Mouse (Mus musculus): ENCODE measurements around the gene Nmnat2. TPM values are rescaled to one million over a fixed set of nuclear protein-coding genes. Genes with fewer than 3 reads are reported as not detected.

The Nmnat2 gene
- polyA plus RNA-seq, 1 experiment from 2014 or later = 1.3 TPM

DNA sequence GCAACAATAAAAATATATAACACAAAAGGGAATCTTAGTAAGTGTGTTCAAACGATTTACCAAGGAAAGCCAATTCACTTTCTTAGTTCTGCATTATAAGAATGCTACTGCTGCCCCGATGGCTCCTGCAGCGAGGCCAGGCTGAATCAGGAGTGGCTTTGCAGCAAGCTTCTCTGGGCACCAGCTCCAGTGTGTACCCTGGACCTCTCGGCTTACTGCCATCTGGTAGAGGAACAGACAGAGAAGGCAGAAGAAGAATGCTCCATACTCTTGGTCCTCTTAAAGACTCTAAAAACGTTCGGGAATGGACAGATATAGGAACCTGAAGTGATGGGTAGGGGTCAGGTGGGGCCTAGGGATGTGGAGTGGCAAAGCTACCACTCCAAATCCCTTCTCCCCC lies 53.0 kb downstream of the Nmnat2 start:
- Histone ChIP-seq H3K4me2 (no peak overlapping the region), H3K27me3 (no peaks in the 10 kb centered on the region), H3K4me1 (peaks cover 14% of the 10 kb centered on the region), H3K9me3 (no peaks in the 10 kb centered on the region), H3K36me3 (no peaks in the 10 kb centered on the region), H3K4me3 (no peak overlapping the region), H3K27ac (no peak overlapping the region), H3K9ac (no peak overlapping the region)
- ATAC-seq (ENCODE audit: insufficient number of reproducible peaks, insufficient read depth, low FRiP score, low TSS enrichment, low read depth) = no peak
- 80% methylated on average over 6 of the region's 6 CpGs for WGBS

DNA sequence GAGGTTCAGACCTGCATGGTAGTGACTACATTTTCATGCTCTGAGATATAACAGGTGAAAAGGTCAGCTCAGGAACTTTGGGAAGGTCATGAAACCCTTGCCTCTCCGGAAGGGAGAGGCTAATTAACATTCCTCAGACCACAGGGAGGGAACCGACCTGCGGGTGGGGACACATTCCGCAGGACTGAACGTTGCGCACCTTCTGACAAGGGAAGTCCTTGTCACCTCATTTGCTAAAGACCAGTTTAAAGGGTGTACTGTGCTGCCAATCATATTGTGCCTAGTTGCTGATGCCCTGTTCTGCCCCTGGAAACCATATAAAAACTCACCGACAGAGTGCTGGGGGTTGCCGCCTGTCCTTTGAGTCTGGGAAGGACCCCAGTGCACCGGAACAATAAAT lies 54.5 kb downstream of the Nmnat2 start:
- 47% methylated on average over 9 of the region's 9 CpGs for WGBS
- ATAC-seq (ENCODE audit: insufficient number of reproducible peaks, insufficient read depth, low FRiP score, low TSS enrichment, low read depth) = no peak
- H3K4me1 ChIP-seq = peaks cover 18% of the 10 kb centered on the region

DNA sequence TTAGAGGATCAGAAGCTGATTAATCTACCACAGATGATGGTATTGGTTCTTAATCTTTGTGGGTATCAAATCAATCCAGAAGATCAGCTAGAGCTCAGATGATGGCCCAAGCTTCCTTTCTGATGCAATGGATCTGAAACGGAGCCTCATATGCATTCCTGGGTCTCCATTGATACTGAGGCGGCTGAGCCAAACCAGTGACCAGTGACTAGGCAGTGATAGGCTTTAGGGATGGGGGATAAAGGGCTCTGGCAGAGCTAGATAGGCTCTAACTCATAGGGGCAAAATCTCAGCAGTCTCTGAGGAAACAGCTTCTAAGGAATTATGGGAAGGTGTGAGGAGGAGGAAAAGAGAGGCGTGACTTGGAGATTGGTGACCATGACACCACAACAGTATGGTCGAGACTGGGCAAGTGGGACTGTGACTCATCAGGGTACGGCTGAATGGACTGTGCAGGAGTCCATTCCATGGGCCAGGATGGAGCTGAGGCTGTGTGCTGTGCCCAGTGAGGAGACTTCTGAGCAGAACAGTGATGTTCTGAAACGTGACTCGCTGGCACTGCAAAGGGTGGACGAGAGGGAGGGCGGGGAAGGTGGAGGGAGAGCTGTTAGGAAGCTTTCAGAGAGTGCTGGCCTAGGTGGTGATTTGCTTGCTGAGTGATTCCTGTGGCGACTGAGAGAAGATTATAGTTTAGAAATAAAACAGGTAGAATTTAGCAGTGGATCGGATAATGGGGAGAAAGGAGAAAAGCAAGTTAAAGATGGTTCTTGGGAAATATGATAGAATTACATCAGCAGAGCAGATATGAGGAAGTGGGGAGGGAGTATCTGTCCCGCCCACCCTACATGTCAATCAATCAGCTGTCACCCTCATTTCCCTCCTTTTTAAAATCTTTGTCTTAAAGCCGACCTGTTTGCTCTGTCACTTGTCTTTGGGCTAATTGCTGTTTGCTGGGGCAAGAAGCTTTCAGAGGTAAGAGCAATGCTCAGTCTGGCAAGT lies 55.9 kb downstream of the Nmnat2 start:
- no peak overlapping the region for H3K4me3 ChIP-seq
- no peaks in the 10 kb centered on the region for H3K36me3 ChIP-seq
- H3K27ac ChIP-seq = no peak overlapping the region
- H3K27me3 ChIP-seq = no peaks in the 10 kb centered on the region
- ATAC-seq (ENCODE audit: insufficient number of reproducible peaks, insufficient read depth, low FRiP score, low TSS enrichment, low read depth) = no peak
- H3K9ac ChIP-seq = no peak overlapping the region
- H3K4me1 ChIP-seq = peaks cover 24% of the 10 kb centered on the region
- H3K4me2 ChIP-seq = no peak overlapping the region
- 74% methylated on average over 13 of the region's 13 CpGs for whole genome bisulfite sequencing
- H3K9me3 ChIP-seq = no peaks in the 10 kb centered on the region

More for the DNA sequence above, 54.5 kb downstream of the Nmnat2 start:
- Histone ChIP-seq H3K4me3 (no peak overlapping the region), H3K9me3 (no peaks in the 10 kb centered on the region), H3K36me3 (no peaks in the 10 kb centered on the region), H3K27me3 (no peaks in the 10 kb centered on the region), H3K9ac (no peak overlapping the region), H3K4me2 (no peak overlapping the region), H3K27ac (no peak overlapping the region)

DNA sequence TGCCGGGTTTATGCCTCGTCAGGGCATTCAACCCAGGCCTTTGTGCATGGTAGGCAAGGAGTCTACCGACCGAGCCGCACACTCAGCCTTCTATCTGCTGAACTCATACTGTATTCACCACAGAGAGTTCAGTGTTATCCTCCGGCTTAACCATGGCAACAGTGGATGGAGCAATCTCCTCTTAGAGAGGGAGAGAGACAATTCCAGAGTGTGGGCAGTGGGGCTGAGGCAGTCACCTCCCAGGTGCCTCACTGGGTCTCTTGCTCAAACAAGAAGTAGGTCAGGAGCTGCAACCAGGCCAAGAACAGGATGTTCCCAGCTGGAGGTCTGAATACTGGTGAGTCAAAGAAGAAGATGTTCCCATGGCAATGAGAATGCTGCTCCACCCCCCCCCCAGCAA lies 56.8 kb downstream of the Nmnat2 start:
- Histone ChIP-seq H3K9ac (no peak overlapping the region), H3K27me3 (no peaks in the 10 kb centered on the region), H3K9me3 (no peaks in the 10 kb centered on the region), H3K27ac (no peak overlapping the region), H3K4me3 (no peak overlapping the region), H3K4me1 (peaks cover 19% of the 10 kb centered on the region), H3K4me2 (no peak overlapping the region), H3K36me3 (no peaks in the 10 kb centered on the region)
- 89% methylated on average over 6 of the region's 6 CpGs for WGBS
- no peak for ATAC-seq (ENCODE audit: insufficient number of reproducible peaks, insufficient read depth, low FRiP score, low TSS enrichment, low read depth)

DNA sequence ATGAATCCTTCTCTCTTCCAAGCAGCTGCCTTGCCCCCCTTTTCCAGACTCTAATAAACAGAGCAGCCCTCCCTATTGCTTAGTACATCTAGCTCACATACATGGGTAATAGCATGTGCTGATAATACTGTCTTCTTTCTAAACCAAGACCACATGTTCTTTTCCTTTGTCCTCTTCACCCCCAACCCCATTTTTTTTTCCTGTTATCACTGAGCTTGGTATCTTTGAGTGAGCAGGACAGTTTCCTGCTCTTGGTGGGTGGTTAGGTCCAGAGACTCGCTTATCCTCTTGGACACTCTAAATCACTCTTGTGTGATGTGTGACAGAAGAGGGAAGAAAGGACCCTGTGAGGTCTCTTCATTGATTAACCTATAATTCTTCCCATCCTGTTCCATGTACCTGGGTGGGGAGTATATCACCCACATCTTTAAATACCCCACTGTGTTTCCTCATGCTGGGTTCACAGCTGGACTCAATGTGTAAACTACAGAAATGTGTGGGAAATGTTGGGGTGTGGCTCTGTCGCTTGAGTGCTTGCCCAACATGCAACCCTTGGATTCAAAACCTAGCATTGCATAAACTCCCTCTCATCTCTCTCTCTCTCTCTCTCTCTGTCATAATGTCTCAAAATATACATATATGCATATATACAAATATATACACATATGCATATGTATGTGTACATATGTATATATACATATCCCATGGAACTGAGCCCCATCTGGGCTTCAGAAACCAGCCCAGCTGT lies 58.9 kb downstream of the Nmnat2 start:
- H3K4me1 ChIP-seq = peaks cover 22% of the 10 kb centered on the region
- H3K4me3 ChIP-seq = no peak overlapping the region
- no peaks in the 10 kb centered on the region for H3K36me3 ChIP-seq
- ATAC-seq (ENCODE audit: insufficient number of reproducible peaks, insufficient read depth, low FRiP score, low TSS enrichment, low read depth) = no peak
- no peak overlapping the region for H3K4me2 ChIP-seq
- no peak overlapping the region for H3K9ac ChIP-seq
- H3K27me3 ChIP-seq = no peaks in the 10 kb centered on the region
- H3K27ac ChIP-seq = no peak overlapping the region
- 87% methylated on average over 2 of the region's 2 CpGs for WGBS
- H3K9me3 ChIP-seq = no peaks in the 10 kb centered on the region

DNA sequence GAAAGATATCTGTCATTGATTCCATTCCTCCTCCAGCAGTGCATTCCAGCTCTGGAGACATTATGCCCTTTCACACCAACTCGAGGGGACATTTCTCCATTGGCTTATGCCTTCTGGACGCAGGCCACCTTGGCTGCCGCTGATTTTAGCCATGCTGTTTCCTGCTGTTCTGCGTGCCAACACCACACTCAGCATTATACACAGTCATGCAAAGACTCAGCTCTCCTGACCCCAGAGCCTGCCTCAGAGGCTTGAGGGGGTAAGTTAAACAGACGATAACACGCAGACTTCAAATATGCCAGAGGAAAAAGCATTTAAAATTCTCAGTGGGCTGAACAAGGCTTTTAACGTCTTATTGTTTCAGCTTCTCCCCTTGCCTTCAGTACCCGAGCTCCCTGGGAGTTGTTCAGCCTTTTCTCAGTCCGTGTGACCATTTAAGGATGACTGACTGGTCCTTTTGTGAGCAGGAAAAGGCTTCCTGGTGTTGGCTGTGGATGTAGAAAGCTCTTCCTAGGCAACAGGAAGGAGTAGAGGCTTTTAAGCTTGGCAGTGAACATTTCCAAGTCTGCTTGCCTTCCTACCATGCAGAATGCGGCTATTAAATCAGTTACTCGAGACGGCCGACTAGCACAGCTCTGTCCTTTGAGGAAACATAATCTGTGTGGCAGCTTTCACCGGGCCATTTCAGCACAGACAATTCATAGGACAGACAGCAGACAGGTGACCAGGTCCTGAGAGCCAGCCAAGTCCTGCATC lies 59.8 kb downstream of the Nmnat2 start:
- no peaks in the 10 kb centered on the region for H3K9me3 ChIP-seq
- 20% methylated on average over 14 of the region's 14 CpGs for WGBS
- 0 out of 2 replicates have a peak overlapping the region, but pooled peaks have one; percentile 27 for H3K9ac ChIP-seq
- peak overlapping the region; percentile 64 for H3K27ac ChIP-seq
- H3K27me3 ChIP-seq = no peaks in the 10 kb centered on the region
- no peaks in the 10 kb centered on the region for H3K36me3 ChIP-seq
- H3K4me3 ChIP-seq = no peak overlapping the region
- peak overlapping the region; percentile 20; the same call in 1 of the 2 replicates for H3K4me2 ChIP-seq
- ATAC-seq (ENCODE audit: insufficient number of reproducible peaks, insufficient read depth, low FRiP score, low TSS enrichment, low read depth) = no peak
- H3K4me1 ChIP-seq = peaks cover 22% of the 10 kb centered on the region

DNA sequence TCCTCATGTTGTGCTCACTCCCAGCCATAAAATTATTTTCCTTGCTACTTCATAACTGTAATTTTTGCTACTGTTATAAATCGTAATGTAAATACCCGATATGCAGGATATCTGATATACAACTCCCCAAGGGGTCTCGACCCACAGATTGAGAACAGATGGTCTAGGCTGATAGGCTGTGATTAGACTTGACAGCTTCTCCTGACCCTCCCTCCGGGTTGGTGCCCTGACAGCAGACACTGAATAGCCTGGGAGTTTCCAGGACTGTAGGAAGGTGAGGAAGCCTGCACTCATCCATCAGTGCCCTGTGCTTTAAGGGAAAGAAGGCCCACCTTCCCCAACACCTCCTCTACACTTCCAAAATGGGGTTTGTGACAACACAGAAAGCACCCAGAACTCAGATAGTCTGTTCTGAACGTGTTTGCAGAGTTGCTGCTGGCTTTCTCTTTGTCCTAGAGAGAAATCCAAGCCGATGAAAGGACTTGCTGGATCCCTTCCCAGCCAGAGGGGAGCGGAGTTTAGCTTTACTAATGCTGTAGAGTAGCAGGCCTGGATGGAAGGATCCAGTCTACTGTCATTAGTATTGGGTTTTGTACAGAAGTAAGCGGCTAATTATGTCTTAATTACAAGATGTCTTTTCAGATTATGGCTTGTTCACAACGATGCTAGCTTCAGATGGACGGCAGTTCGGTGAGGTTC lies 61.8 kb downstream of the Nmnat2 start:
- Histone ChIP-seq H3K9ac (no peak overlapping the region), H3K4me1 (peaks cover 22% of the 10 kb centered on the region), H3K27ac (peak overlapping the region; percentile 64), H3K36me3 (no peaks in the 10 kb centered on the region), H3K9me3 (no peaks in the 10 kb centered on the region), H3K4me3 (no peak overlapping the region), H3K27me3 (no peaks in the 10 kb centered on the region), H3K4me2 (no peak overlapping the region)
- no peak for ATAC-seq (ENCODE audit: insufficient number of reproducible peaks, insufficient read depth, low FRiP score, low TSS enrichment, low read depth)
- WGBS = 31% methylated on average over 11 of the region's 11 CpGs

DNA sequence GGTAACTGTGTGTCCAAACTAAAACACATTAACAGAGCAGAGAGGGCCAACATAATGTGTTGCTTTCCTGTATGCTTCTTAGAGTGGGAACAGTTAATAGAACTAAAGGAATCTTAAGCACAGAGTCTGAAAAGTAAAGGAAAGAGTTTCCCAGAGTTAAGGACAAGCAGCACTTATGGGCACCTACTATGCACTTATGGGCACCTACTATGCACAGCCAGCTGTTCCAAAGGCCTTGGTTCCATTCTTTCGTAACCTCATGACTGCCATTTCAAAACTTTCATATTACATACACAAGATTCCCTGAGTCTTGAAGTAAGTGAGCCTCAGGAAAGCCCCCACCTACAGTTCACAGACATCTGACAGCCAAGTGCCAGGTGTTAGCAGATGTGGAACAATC lies 64.3 kb downstream of the Nmnat2 start:
- no peak overlapping the region for H3K4me2 ChIP-seq
- peaks cover 21% of the 10 kb centered on the region for H3K4me1 ChIP-seq
- H3K27me3 ChIP-seq = no peaks in the 10 kb centered on the region
- no peak overlapping the region for H3K4me3 ChIP-seq
- 100% methylated on average over 1 of the region's 1 CpGs for WGBS
- H3K9me3 ChIP-seq = no peaks in the 10 kb centered on the region
- no peak overlapping the region for H3K27ac ChIP-seq
- no peaks in the 10 kb centered on the region for H3K36me3 ChIP-seq
- ATAC-seq (ENCODE audit: insufficient number of reproducible peaks, insufficient read depth, low FRiP score, low TSS enrichment, low read depth) = no peak
- no peak overlapping the region for H3K9ac ChIP-seq

DNA sequence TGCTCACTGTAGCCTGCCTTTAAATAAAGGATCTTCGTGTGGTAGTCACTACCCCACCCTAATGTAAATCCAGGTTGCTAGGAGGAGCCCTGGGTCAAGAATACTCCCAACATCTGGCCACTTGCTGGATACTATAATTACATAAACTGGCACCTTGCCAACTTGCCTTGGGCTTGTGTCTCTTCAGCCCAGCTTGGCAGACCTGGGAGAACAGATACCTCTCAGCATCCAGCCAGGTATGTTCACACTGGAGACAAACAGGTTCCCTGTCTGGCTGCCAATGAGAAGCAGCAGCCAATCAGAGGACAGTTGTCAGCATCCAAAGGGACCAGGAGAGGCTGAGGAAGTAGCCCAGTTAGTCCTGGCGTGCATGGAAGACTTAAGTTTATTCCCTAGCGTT lies 64.8 kb downstream of the Nmnat2 start:
- peaks cover 16% of the 10 kb centered on the region for H3K4me1 ChIP-seq
- no peak overlapping the region for H3K9ac ChIP-seq
- H3K9me3 ChIP-seq = no peaks in the 10 kb centered on the region
- no peaks in the 10 kb centered on the region for H3K36me3 ChIP-seq
- no peak overlapping the region for H3K4me2 ChIP-seq
- H3K27ac ChIP-seq = no peak overlapping the region
- no peaks in the 10 kb centered on the region for H3K27me3 ChIP-seq
- no peak for ATAC-seq (ENCODE audit: insufficient number of reproducible peaks, insufficient read depth, low FRiP score, low TSS enrichment, low read depth)
- 68% methylated on average over 3 of the region's 3 CpGs for WGBS
- no peak overlapping the region for H3K4me3 ChIP-seq

DNA sequence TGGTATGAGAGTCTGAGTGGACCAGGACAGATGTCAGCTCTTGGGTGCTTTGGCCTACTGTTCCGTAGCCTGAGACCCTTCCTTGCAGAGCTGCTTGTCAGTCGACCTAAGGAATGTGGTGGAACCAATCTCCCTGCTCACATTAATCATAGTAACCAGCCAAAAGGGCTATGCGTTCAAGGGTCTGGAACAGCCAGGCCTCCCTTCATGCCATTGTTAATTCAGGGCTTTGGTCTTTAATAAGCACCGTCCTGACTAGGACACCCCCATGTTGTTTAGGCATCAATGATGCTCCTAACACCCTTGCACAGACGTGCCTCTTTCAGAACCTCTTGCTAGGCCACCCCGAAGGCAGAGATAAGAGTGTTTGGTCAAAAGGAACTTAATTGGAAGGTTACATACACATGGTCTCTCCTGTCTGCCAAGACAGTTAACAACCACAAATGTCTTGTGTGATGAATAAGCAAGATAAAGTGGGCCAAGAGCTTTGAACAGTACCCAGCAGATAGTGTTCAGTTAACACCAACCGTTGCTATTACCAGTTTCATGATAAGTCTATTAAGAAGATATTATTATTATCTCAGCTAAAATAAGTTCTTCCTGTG lies 66.3 kb downstream of the Nmnat2 start:
- WGBS = 78% methylated on average over 7 of the region's 7 CpGs

More for the DNA sequence above, 66.3 kb downstream of the Nmnat2 start:
- ATAC-seq (ENCODE audit: insufficient number of reproducible peaks, insufficient read depth, low FRiP score, low TSS enrichment, low read depth) = no peak
- Histone ChIP-seq H3K4me2 (no peak overlapping the region), H3K4me1 (peaks cover 10% of the 10 kb centered on the region), H3K9me3 (no peaks in the 10 kb centered on the region), H3K27ac (no peak overlapping the region), H3K9ac (no peak overlapping the region), H3K27me3 (no peaks in the 10 kb centered on the region), H3K4me3 (no peak overlapping the region), H3K36me3 (no peaks in the 10 kb centered on the region)
